Mouse (Mus musculus): Measurements from ENCODE around the gene Trp63. TPM values are rescaled to one million over a fixed set of nuclear protein-coding genes. Genes with fewer than 3 reads are reported as not detected.

Trp63 gene
- polyA plus RNA-seq (2014; fragmentation: Illumina TruSeq; extraction: RNeasy Lipid Tissue Mini Kit (QIAGEN cat#74804); ENCODE audit: low replicate concordance), result not detected

GRCm38 (mm10) chr16:25683531-25684248 is at the start of gene Trp63:
TSS of gene Trp63 (plus strand) at chr16:25683763.

All from small intestine, adult 10 weeks (tissue).